Mouse (Mus musculus) intestine, postnatal 0 days (tissue): Measurements from ENCODE around the gene Lgr5. TPM values are rescaled to one million over a fixed set of nuclear protein-coding genes. Genes with fewer than 3 reads are reported as not detected.

Experiments
- ATAC-seq: fragments of 200-750 bp; cut with Nextera tagmentation; 2 replicates; pipeline ENCODE4 v1.8.0; 2017; ENCODE audit warnings: mild to moderate bottlenecking, moderate TSS enrichment, moderate library complexity
- H3K27ac ChIP-seq: fragments of 300-500 bp; sonication (generic); 2 replicates; pipeline ENCODE4 v1.5.1; 2014; ENCODE audit warnings: mild to moderate bottlenecking, low read depth, low read length, moderate library complexity
- H3K27me3 ChIP-seq: fragments of 300-500 bp; sonication (generic); replicated peaks from 2 replicates; pipeline ENCODE4 v1.6.1; 2014; ENCODE audit warnings: low read length, mixed read lengths; ENCODE audit not compliant: control insufficient read depth, insufficient read depth
- H3K36me3 ChIP-seq: fragments of 300-500 bp; sonication (generic); 2 replicates; pipeline ENCODE4 v1.6.1; 2014; ENCODE audit warnings: mild to moderate bottlenecking, moderate library complexity; ENCODE audit not compliant: control insufficient read depth, insufficient read depth
- H3K4me1 ChIP-seq: fragments of 300-500 bp; sonication (generic); replicated peaks from 2 replicates; pipeline ENCODE4 v1.6.1; 2014; ENCODE audit warnings: antibody characterized with exemption, low read length, mixed read lengths; ENCODE audit not compliant: control insufficient read depth, insufficient read depth
- H3K4me2 ChIP-seq: fragments of 300-500 bp; sonication (generic); replicated peaks from 2 replicates; pipeline ENCODE4 v1.6.1; 2014; ENCODE audit warnings: low read depth, mild to moderate bottlenecking, moderate library complexity
- H3K4me3 ChIP-seq: fragments of 300-500 bp; sonication (generic); 2 replicates; pipeline ENCODE4 v1.5.1; 2014; ENCODE audit warnings: low read depth, low read length
- H3K9ac ChIP-seq: fragments of 300-500 bp; sonication (generic); 2 replicates; pipeline ENCODE4 v1.6.1; 2014; ENCODE audit warnings: mild to moderate bottlenecking, low read depth, low read length
- H3K9me3 ChIP-seq: fragments of 300-500 bp; sonication (generic); 2 replicates; pipeline ENCODE4 v1.6.1; 2016; ENCODE audit warnings: mixed run types; ENCODE audit not compliant: control insufficient read depth
- CTCF ChIP-seq: sonication (generic); IDR thresholded peaks from 2 replicates; pipeline ENCODE4 v1.5.1; 2016; ENCODE audit warnings: low read depth, mild to moderate bottlenecking, control low read depth, antibody characterized with exemption, moderate library complexity
- WGBS: fragments of 180-500 bp; shearing (Covaris S2); extraction: QIAGEN DNeasy Blood & Tissue Kit; methylation state at CpG from one replicate; pipeline ENCODE4 v1.1.7; 2014; 5-methylcytosine and 5-hydroxymethylcytosine counted together
- polyA plus RNA-seq: library from polyadenylated mRNA; unstranded; fragments of >200 nt; fragmentation: Nextera tagmentation; extraction: Ambion mirVana; gene quantifications from 2 replicates; pipeline ENCODE4 v1.2.1, GENCODE M21; 2015

Lgr5 gene
- polyA plus RNA-seq, 1 experiment from 2014 or later, result 2.5 TPM

DNA sequence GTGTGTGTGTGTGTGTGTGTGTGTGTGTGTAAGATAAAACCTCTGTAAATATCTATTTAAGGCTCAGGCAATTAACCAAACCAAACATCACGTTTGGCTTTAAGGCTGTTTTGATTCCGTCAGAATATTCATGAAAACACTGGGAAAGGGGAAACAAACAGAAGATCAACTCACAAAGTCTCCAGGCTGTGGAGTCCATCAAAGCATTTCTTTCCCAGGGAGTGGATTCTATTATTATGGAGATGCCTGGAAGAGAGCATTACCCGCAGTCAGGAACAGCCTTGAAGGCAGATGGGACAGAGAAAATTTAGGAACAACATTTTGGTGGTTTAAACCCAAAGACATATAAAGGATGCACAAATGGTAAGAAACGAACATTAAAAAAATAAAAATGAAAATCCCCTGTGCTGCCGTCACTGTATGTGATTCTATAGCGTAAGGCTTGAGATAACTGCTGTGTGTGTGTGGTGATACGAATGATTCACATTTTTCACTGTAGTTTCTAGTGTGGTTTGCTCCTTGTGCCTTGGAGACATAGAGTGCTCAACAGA lies 112.5 kb downstream of the Lgr5 start:
- no peak for TF ChIP-seq CTCF
- Histone ChIP-seq H3K4me2 (no peak overlapping the region), H3K9ac (no peak overlapping the region), H3K4me1 (peaks cover 2% of the 10 kb centered on the region; the same call in 1 of the 2 replicates), H3K27me3 (no peaks in the 10 kb centered on the region), H3K9me3 (no peaks in the 10 kb centered on the region), H3K36me3 (no peaks in the 10 kb centered on the region), H3K27ac (no peak overlapping the region), H3K4me3 (no peak overlapping the region)
- no peak for ATAC-seq
- WGBS, result 76% methylated on average over 7 of the region's 7 CpGs

DNA sequence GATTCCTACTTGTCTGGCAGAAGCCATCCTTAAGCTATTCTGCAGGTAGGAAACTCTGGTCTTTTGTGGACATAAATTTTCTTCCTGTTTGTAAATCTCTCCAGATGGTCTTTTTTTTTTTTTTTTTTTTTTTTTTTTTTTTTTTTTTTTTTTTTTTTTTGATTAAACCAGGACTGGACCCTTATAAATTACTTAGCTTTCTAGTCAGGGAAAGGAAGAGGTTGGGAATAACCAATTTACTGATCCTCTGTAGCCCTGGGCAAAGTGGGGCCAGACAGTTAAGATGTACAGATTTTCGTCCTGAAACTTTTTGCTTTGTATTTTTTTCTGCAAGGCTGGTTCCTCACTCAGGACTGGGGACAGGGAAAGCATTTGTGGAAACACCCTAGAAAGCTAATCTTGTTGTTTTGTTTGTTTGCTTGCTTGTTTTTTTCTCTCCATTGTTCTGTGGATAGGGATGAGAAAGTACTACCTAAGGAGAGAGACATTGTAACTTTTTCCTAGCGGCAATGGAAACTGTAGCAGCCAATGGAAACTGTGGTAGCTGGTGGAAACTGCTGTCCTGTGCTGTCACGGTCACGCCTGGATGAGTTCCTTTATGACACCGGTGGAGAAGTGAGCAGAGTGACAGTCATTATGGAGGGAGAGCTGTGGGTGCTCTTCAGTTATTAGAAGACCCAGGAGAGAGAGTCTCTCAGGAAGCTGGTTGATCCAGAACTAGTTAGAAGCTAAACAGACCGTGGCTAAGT lies 114.2 kb downstream of the Lgr5 start:
- H3K27me3 ChIP-seq, result no peaks in the 10 kb centered on the region
- no peaks in the 10 kb centered on the region for H3K9me3 ChIP-seq

GRCm38 (mm10) chr10:115470621-115471334 lies 116.8 kb downstream of the Lgr5 start:
- Histone ChIP-seq H3K4me3 (no peak overlapping the region; the same call in 1 of the 2 replicates), H3K27ac (no peak overlapping the region), H3K4me2 (peak overlapping the region; percentile 37), H3K27me3 (no peaks in the 10 kb centered on the region), H3K36me3 (no peaks in the 10 kb centered on the region), H3K9ac (no peak overlapping the region), H3K4me1 (no peaks in the 10 kb centered on the region), H3K9me3 (no peaks in the 10 kb centered on the region)
- no peak for ATAC-seq
- TF ChIP-seq CTCF, result no peak
- 59% methylated on average over 17 of the region's 17 CpGs for WGBS

More for the DNA sequence above, 114.2 kb downstream of the Lgr5 start:
- no peak for ATAC-seq
- Histone ChIP-seq H3K36me3 (no peaks in the 10 kb centered on the region), H3K4me3 (no peak overlapping the region), H3K4me2 (no peak overlapping the region), H3K9ac (no peak overlapping the region), H3K27ac (no peak overlapping the region), H3K4me1 (no peaks in the 10 kb centered on the region; the same call in 1 of the 2 replicates)
- TF ChIP-seq CTCF, result no peak
- WGBS, result 87% methylated on average over 6 of the region's 6 CpGs

DNA sequence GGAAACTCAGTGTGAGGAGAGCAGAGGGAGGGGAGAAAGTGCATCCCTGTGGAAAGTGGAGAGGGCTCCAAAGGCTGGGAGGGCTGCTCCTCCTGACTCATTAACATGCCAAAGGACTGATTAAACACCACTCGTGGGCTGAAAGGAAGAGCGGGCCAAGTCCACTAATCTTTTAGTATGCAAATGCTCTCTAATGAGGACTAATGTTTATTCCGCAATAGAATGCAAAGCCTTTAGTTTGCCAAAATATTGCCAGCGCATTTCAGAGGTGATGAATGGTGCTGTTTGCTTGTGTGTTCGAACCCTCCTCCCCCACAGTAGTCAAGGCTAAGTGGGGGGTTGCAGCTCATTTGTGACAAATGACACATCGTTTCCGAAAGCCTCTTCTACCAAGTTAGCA lies 118.5 kb downstream of the Lgr5 start:
- Histone ChIP-seq H3K9me3 (no peaks in the 10 kb centered on the region), H3K4me3 (no peak overlapping the region), H3K9ac (no peak overlapping the region), H3K36me3 (no peaks in the 10 kb centered on the region), H3K4me1 (no peaks in the 10 kb centered on the region), H3K4me2 (no peak overlapping the region), H3K27ac (no peak overlapping the region), H3K27me3 (no peaks in the 10 kb centered on the region)
- 53% methylated on average over 7 of the region's 7 CpGs for WGBS
- no peak for ATAC-seq
- TF ChIP-seq CTCF, result no peak

DNA sequence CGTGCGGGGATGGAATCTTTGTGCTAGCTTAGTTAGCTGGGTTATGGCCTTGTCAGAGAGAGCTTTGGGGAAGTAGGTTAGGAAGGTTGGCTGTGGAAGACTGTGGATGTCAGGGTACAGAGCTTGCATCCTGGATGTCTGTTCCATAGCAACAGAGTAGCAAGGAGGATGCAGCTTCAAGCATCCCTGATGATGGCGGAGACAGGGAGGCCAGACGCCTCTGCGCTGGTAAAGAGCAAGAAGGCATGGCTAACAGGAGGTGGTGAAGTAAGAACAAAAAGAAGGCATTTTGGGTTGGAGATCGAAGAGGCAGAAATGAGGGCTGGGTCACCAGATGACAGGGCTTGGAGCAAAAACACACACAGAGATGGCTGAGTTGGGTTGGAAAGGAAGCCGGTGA lies 118.9 kb downstream of the Lgr5 start:
- Histone ChIP-seq H3K36me3 (no peaks in the 10 kb centered on the region), H3K27me3 (no peaks in the 10 kb centered on the region), H3K9me3 (no peaks in the 10 kb centered on the region), H3K4me1 (no peaks in the 10 kb centered on the region), H3K4me2 (no peak overlapping the region), H3K27ac (no peak overlapping the region), H3K4me3 (no peak overlapping the region), H3K9ac (no peak overlapping the region)
- WGBS, result 66% methylated on average over 7 of the region's 7 CpGs
- TF ChIP-seq CTCF, result no peak
- ATAC-seq, result no peak

DNA sequence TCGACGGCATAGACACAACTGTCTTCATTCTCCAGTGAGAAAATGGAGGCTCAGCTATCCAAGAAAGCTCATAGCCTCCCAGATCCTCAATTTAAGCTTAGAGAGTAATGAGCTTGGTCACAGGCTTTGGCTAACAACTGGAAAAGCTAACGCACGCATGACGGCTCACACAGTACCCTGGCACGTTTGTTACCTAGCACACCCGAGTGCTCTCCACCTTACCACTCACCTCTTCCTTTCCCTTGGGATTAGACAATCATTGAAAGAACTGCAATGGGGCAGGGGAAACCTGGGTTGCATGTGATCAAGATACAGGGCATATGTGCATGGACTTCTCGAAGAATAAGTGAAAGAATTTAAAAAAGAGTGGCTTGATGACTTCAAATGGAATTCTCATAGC lies 119.6 kb downstream of the Lgr5 start:
- no peak overlapping the region for H3K4me2 ChIP-seq
- no peaks in the 10 kb centered on the region for H3K4me1 ChIP-seq
- 94% methylated on average over 8 of the region's 8 CpGs for WGBS
- ATAC-seq, result no peak
- H3K4me3 ChIP-seq, result no peak overlapping the region
- H3K9me3 ChIP-seq, result no peaks in the 10 kb centered on the region
- no peak for TF ChIP-seq CTCF
- no peak overlapping the region for H3K27ac ChIP-seq
- H3K27me3 ChIP-seq, result no peaks in the 10 kb centered on the region
- H3K9ac ChIP-seq, result no peak overlapping the region
- no peaks in the 10 kb centered on the region for H3K36me3 ChIP-seq
